Mouse (Mus musculus): ENCODE measurements at regions not wholly inside any gene's neighbourhood (a gene's known extent, or its start where the extent isn't known, plus 50 kb on each side); places are given as distances from the start of the nearest gene placed in this dataset.
"Not testable (repeated sequence)": the region's sequence is repeated elsewhere in the genome, so short reads cannot be mapped to it uniquely, and the experiment has no call there.

DNA sequence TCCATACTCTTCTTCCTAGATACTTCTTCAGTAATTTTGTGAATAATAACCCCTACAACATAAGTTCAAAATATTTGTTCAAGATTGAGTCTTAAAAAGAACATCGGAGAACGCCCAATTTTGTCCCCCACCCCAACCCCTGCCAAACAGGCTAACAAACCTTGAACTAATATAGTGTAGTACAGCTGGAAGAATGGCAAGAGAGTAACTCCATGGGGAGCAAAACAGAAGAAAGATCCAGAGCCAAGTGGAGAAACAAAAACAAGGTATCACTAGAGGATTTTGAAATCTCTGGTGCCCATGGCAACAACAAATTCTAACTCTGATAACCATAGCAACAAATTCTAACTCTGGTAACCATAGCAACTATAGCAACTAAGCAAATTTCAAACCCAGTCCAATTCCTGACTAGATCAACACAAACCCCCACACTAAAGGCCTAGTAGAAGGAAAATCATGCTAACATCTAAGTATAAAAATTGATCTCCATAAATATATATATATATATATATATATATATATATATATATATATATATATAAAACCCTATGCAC lies 74.2 kb upstream of the Magee2 start:
- peak; percentile 1 for DNase-seq (ENCODE audit: low read depth, low spot score)

GRCm38 (mm10) chrX:104951587-104951986 lies 94.5 kb upstream of the Magee2 start:
- DNase-seq (ENCODE audit: low read depth, low spot score) = no peak

DNA sequence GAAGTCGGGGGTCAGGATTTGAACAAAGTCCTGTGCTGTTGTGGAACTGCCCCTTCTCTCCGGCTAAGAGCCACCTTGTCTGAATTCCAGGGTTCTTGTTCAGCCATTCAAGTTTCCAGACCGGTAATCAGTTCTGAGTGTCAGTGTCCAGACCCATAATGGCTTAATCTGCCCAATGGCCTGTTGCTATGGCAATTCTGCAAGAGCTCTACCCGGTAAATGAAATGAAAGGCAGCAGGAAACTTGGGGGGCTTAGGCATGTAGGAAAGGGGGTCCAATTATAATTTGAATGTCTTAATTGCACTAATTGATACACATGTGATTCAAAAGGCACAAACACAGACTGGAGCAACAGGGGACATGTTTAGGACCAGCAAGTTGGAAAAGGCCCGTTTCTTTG lies 95.7 kb upstream of the Magee2 start:
- not testable (repeated sequence) for DNase-seq (ENCODE audit: low read depth, low spot score)

- not testable (repeated sequence) for DNase-seq (ENCODE audit: low read depth, low spot score)
These were observed 96.3 kb upstream of the Magee2 start for GRCm38 (mm10) chrX:104953391-104953790.

DNA sequence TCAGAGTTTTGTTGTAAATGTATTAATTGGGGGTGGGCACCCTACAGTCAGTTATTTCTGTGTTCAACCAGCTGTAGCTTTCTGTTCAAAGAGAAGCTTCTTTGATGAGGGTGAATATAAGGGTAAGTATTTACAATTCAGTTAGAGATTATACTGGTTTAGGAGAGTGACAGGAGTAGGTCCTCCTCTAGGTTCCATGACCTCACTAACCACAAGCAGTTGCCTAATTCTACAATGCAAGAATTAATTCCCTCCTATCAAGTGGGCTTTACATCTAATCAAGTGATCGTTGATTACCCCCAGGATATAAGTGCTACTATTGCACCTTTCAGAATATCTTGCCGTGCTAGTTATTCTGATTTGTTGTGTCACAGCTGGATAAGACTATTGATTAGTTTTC lies 101.1 kb upstream of the Pbdc1 start:
- no peak for DNase-seq (ENCODE audit: low read depth, low spot score)

DNA sequence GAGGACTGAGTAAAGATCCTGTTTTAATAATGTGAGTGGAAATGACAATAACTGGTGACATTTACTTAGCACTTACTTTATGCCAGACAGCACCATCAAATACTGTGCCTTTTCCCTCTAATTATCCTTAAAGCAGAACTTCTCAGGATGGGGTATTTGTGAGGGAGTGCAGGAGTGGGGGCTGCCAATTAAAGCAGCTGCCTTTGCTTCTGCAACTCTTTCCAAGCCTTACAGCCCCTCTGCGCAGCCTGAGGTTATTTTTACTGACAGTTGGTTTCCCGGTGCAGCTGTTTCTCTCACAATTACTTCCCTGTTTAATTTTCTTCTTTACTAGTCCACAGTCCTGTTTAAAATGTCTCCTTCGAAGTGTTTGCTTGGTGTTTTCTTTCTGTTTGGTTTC lies 76.3 kb upstream of the Pbdc1 start:
- no peak for DNase-seq (ENCODE audit: low read depth, low spot score)

- peak; percentile 11 for DNase-seq (ENCODE audit: low read depth, low spot score)
These were observed 73.1 kb upstream of the Pbdc1 start for GRCm38 (mm10) chrX:105006445-105006844.
